Mouse (Mus musculus) embryonic fibroblast, embryonic 13.5 days (primary cell): Measurements from ENCODE around the gene Lalba. TPM values are rescaled to one million over a fixed set of nuclear protein-coding genes. Genes with fewer than 3 reads are reported as not detected.

Experiments
- H3K27ac ChIP-seq: 2 replicates; pipeline ENCODE4 v1.5.1; 2012; ENCODE audit warnings: low read length, control low read depth, inconsistent platforms; ENCODE audit not compliant: insufficient read depth
- H3K4me1 ChIP-seq: 2 replicates; pipeline ENCODE4 v1.6.1; 2011; ENCODE audit warnings: low read length; ENCODE audit not compliant: control insufficient read depth, insufficient read depth
- H3K4me3 ChIP-seq: 2 replicates; pipeline ENCODE4 v1.5.1; 2011; ENCODE audit warnings: mild to moderate bottlenecking, control low read depth, low read length; ENCODE audit not compliant: insufficient read depth
- CTCF ChIP-seq: IDR thresholded peaks from 2 replicates; pipeline ENCODE4 v1.5.1; 2011; ENCODE audit warnings: mild to moderate bottlenecking, control low read depth, low read length, moderate library complexity, borderline replicate concordance; ENCODE audit not compliant: insufficient read depth
- POLR2A ChIP-seq: IDR thresholded peaks from 2 replicates; pipeline ENCODE4 v1.6.1; 2011; ENCODE audit warnings: low read depth, mild to moderate bottlenecking, control low read depth, low read length, moderate library complexity
- polyA plus RNA-seq: library from polyadenylated mRNA; stranded (reverse); fragments of >200 nt; gene quantifications from 2 replicates; pipeline ENCODE4 v1.2.4, GENCODE M21; 2011; ENCODE audit warnings: low read depth; ENCODE audit not compliant: missing spikeins, insufficient read length

Gene Lalba
- polyA plus RNA-seq, 1 experiment: not detected

DNA sequence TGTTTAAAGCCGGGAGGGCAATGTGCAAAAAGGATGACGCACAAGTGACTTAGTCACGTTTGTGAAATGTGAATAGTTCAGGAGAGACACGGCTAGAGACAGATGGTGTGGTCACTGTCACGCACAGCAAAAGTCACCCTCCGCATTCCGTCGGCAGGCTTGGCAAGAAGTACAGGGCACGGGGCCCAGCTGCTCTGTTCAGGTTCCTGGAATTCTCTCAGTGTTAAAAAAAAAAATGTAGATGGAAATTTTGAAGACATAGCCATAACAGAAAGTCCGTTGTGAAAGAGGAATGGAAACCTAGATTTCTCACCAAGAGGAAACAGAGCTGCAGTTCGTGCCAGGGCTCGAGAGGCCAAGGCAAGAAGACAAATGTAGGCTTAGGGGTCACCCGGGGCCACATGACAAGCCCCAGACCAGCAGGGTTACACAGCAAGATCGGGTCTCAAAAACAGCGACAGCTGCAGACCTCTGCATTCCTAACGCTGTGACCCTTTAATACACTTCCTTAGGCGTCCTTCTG lies 30.3 kb upstream of the Lalba start:
- no peak overlapping the region for H3K4me3 ChIP-seq
- H3K27ac ChIP-seq: peak overlapping the region; percentile 89
- H3K4me1 ChIP-seq: no peaks in the 10 kb centered on the region
- 0 out of 2 replicates have a peak, but pooled peaks have one; percentile 5 for TF ChIP-seq POLR2A
- no peak for TF ChIP-seq CTCF

DNA sequence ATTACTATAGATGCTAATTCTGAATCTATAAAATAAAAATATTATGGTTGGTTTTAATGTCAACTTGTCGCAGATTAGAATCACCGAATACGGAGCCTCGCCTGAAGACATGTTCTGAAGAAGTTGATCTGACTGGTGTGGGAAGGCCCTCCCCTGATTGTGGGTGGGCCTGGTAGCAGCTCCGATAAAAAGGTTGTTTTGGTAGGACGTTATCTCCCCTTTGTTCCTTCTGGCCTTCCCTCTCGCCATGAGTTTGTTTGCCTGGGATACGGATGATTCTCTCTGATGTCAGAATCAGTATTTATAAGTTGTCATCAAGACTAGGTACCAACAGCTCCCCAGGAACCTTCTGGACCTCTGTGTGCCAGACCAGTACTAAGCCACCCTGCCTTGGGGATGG lies 29.7 kb upstream of the Lalba start:
- no peaks in the 10 kb centered on the region for H3K4me1 ChIP-seq
- TF ChIP-seq CTCF (no peak), POLR2A (0 out of 2 replicates have a peak, but pooled peaks have one; percentile 4)
- no peak overlapping the region for H3K4me3 ChIP-seq
- H3K27ac ChIP-seq: peak overlapping the region; percentile 77

DNA sequence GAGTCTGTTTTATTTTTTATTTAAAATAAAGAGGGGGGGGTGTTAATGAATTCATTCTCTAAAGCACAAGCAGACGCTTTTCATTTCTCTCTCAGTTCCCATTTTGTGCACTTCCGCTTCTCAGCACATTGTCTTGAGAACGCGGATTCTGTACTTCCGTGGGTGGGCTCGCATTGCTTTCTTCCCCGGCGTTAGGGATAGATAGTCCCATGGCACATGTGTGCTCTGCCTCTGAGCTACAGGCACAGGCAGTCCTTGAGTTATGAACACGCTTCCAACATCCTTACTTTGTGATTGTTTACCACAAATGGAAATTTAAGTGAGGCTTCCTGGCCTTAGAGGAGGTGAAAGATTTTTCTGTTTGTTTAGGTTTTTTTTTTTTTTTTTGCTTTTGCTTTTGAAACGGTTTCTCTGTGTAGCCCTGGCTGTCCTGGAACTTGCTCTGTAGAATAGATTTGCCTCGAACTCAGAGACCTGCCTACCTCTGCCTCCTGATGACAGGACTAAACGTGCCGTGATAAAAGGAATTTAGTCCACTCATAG lies 28.9 kb upstream of the Lalba start:
- no peak overlapping the region for H3K4me3 ChIP-seq
- H3K4me1 ChIP-seq: no peaks in the 10 kb centered on the region
- 0 out of 2 replicates have a peak overlapping the region, but pooled peaks have one; percentile 1 for H3K27ac ChIP-seq
- TF ChIP-seq POLR2A (no peak), CTCF (no peak)

- Histone ChIP-seq H3K27ac (no peak overlapping the region), H3K4me1 (no peaks in the 10 kb centered on the region), H3K4me3 (no peak overlapping the region)
- no peak for TF ChIP-seq POLR2A
- TF ChIP-seq CTCF: peak; percentile 67
Observed at GRCm38 (mm10) chr15:98510438-98511385, 28.2 kb upstream of the Lalba start.

DNA sequence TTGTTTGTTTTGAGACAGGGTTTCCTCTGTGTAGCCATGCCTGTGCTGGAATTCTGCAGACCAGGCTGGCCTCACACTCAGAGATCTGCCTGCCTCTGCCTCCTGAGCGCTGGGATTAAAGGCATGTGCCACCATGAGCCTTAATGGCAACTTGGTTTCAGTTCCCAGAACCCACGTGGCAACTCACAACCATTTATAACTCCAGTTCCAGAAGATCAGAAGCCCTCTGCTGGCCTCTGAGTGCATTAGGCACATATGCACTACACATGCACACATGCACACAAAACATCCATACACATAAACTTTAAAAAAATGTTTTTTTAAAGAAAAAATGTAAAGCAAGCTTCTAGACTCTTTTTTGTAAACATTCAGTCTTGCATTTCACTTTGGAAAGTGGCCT lies 26.9 kb upstream of the Lalba start:
- Histone ChIP-seq H3K4me1 (no peaks in the 10 kb centered on the region), H3K4me3 (no peak overlapping the region), H3K27ac (no peak overlapping the region)
- TF ChIP-seq CTCF: no peak
- no peak for TF ChIP-seq POLR2A

DNA sequence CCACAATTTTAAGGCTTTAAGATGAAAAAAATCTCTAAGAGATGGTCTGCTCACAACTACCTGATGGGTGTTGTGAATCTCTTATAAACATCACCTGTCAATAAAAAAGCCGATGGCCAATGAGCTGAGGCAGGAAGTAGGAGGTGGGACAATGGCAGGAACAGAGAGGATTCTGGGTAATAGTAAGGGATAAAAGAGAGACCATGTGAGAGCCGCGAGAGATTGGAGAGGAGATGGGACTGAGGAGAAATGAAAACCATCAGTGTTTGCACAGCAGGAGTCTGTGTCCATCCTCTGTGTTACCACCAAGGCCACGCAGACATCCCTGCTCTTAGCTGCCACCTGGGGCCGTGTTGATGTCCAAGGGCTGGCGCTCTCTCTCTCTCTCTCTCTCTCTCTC lies 24.8 kb upstream of the Lalba start:
- H3K4me3 ChIP-seq: no peak overlapping the region
- TF ChIP-seq POLR2A (no peak), CTCF (no peak)
- H3K4me1 ChIP-seq: 0 out of 2 replicates have a peak, but pooled peaks cover 6% of the 10 kb centered on the region
- no peak overlapping the region for H3K27ac ChIP-seq

DNA sequence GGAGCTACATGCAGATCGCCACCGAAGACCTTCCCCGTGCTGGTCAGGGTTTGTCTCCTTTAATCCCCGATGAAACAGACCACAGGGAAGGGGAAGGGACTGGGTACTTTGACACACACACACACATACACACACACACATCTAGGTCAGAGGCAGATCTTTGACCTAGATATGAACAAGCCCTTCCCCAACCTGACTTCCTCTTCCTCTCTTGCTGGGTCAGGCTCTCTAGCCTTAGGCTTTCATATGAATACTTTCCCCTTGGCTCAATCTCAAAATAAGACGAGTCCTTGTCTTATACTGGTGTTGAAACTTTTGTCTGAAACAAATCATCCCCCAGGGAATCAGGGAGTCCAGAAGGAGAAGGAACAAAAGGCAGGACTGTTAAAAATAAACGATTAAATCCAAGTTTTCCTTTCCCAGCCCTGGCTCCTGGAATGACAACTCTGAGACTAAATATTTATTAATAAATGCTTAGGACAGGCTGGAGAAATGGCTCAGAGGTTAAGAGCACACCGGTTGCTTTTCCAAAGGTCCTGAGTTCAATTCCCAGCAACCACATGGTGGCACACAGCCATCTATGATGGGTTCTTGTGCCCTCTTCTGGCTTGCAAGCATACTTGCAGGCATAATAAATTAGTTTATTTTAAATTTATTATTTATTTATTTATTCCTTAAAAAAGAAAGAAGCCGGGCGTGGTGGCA lies 23.9 kb upstream of the Lalba start:
- H3K4me3 ChIP-seq: no peak overlapping the region
- TF ChIP-seq CTCF (no peak), POLR2A (no peak)

DNA sequence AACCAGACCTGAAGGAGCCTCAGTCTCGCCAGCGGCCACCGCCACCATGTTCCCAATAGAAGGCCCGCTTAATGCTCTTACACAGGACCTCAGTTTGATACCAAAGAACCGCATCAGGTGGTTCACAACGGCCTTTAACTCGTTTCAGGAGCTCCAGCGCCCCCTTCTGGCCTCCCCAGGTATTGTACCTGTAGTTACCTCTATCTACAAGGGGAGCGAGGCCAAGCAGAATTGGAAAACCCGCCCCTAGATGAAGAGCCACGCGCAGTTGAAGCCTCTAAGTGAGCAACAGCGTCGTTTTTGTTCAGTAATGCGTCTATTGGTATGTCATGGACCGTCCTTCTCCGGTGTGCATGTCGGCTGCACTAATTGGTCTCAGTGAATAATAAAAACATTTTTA lies 22.0 kb upstream of the Lalba start:
- H3K4me1 ChIP-seq: 0 out of 2 replicates have a peak, but pooled peaks cover 6% of the 10 kb centered on the region
- no peak overlapping the region for H3K27ac ChIP-seq
- no peak overlapping the region for H3K4me3 ChIP-seq
- TF ChIP-seq POLR2A (no peak), CTCF (peak; percentile 24; the same call in 1 of the 2 replicates)

More for the DNA sequence above, 23.9 kb upstream of the Lalba start:
- Histone ChIP-seq H3K4me1 (0 out of 2 replicates have a peak, but pooled peaks cover 6% of the 10 kb centered on the region), H3K27ac (no peak overlapping the region)

GRCm38 (mm10) chr15:98503317-98503716 lies 20.8 kb upstream of the Lalba start:
- TF ChIP-seq CTCF (no peak), POLR2A (no peak)
- no peak overlapping the region for H3K27ac ChIP-seq
- H3K4me3 ChIP-seq: no peak overlapping the region
- H3K4me1 ChIP-seq: 0 out of 2 replicates have a peak, but pooled peaks cover 6% of the 10 kb centered on the region
